Mouse (Mus musculus) layer of hippocampus, adult 8-10 months (tissue): ENCODE data around the gene Bsn. TPM values are rescaled to one million over a fixed set of nuclear protein-coding genes. Genes with fewer than 3 reads are reported as not detected.

Experiments used
- DNase-seq, 2 experiments: peaks; one replicate each; pipeline ENCODE4 v3.0.0; 2022; ENCODE audit warnings: low spot score in 2 of 2
- total RNA-seq, 4 experiments: library from RNA; stranded (reverse); gene quantifications; 2 replicates each; pipeline ENCODE4 v1.2.4; 2022

Bsn gene
- 100 to 1,000 TPM; 192 to 224 (median 203) TPM for total RNA-seq

DNA sequence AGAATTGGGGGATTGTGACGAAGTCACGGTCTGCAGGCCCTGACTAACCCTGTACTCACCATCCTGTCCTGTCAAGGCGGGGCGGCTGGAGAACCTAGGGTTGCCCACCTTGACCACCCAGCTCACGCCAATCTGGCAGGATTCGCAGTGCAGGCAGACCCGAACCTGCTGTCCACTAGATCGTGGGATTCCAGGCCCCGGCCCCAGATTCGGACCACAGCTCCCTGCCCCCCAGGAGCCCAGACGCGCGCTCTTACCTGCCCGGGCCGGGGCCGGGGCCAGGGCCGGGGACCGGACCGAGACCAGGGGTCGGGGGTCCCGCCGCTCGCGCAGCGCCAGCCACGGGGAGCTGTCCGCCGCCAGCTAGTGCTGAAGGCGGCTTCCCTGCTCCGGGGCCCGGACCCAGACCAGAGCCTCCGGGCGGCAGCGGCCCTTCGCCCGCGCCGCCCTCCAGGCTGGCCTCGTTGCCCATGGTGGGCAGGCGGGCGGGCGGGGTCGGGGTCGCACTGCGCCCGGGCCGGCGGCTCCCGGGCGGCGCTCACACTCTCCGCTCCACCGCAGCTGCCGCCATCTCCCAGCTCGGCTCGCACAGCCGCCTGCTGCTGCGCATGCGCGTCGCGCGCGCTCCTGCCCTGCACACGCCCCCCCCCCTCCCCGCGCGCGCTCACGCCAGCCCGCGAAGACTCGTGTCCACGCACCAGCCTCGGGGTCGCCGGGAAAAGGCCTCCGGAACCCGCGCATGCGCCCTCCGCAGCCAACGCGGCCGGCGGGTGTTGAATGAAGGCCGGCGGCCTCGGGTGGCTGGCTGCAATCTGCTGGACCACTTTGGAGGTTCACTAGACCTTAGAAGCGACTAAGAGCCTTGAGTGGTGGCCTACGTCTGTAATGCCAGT is at the start of gene Bsn:
TSS of gene Bsn (minus strand) at position 598 of the 893 bp plus-strand sequence.
- DNase-seq = peak; percentile 56 to 76

DNA sequence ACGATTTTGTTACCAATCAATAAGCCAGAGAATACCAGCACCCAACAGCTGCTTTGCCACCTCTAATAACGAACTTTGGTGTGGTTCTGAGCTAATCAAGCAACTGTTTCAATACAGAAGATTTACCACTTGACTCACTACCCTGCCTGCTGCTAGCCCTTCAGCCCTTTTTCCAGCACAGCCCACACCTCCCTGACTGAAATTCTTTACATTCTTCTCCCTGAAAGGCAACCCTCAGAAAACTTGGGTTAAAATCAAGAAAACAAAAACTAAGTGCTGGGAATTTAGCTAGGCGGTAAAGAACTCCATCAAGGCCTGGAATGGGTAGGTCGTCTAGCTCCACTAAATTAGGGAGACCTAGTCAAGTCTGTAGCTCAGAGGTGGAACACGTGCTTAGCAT is 49.8 kb upstream of the Bsn start:
- DNase-seq = no peak

DNA sequence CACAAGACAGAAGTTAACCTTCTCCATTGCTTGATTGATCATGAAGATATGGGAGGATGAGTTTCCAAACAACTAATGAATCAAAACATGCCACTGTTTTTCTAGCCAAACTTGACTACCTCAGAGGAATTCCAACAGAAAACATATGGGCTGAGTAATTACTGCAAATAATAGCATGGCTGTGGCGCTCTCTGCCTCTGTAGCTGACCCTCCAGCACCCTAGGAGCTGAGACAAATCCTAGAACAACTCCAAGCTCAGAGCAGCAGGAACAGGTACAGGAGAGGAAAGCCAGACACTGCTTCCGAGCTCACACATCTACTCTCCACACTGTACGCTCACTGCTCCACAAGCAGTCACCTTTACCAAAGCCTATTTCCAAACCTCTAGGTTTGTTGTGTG is 48.6 kb upstream of the Bsn start:
- DNase-seq = no peak

DNA sequence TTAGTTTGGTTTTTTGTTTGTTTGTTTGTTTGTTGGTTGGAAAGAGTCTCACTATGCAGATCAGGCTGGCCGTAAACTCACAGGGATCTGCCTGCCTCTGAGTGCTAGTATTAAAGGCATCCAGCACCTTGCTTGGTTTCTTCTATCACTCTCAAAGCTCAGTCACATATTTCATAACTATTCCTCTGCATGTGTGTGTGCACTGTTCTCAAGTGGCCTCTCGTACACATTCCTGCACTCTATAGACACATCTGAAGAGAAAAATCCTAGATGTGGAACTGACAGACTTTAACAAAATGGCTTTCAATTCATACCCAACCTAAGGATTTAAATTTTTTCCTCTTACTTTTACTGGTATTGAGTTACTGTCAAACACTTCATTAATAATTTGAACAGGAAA is 48.2 kb upstream of the Bsn start:
- DNase-seq = no peak

DNA sequence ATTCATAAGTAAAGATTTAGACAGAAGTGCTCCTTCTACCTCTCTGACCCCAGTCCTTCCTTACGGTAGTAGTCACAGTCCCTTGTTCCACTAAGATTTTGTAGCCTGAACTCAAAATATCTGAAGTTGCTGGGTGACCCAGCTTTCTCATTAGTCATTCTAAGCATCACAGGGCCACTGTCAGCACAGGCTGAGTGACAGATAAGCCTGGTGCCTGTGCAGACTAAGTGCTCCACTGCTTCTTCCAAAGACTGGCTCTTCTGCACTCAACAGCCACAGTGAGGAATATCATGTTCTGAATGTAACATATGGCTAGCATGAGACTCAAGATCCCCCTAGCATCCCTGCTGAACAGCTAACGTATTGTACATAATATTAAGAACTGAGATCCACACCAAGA is 44.5 kb upstream of the Bsn start:
- peak in 1 of 2 experiments; percentile 12 for DNase-seq

DNA sequence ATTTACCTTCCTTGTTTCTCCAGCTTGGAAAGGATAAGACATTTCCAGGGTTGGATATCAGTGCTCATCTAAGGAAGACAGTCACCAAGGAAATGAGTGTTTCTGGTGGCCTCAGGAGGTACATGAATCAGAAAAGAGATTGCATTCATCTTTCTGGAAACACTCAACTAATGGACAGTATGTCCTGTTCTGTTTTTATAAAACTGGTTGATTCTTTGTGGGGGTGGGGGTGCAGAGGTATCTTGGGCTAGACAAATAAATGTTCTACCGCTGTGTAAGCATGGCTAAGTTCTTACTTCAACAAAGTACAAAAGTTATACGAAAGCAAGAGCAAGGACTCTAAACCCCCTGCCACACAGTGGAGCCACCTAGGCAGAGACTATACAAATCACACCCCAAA is 42.7 kb upstream of the Bsn start:
- DNase-seq = no peak

DNA sequence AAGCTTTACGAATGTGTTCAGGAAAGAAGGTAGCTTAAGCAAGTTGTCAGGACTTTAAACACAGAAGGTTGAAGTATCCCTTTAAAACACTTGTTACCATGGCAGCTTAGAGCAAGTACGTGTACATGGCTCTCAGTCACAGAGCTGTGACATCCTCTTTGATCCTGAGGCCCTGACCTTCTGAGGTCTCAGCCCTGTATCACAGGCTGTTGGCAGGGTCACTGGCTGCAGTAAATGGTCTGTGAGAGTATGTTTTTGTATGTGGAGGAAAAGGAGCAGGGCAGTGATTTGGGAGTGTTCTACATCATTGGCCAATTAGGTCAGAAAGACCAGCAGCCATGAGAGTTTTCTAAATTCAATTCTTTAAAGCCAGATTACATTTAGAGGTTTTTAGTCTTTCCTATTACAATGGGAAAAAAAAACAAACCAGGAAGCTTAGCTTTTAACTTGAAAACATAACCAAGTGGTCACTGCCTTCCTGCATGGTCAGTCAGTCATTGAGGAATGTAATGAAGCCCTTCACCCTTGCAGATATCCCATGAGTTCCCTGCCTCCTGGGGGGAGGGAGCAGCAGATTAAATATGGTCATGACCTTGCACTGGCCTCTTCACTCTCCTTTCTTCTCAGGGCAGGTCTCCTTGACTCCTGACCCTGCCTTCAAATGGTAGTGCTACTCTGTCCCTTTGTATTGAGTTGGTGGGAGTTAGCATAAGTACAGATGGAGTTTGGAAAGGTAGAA is 37.9 kb upstream of the Bsn start:
- DNase-seq = no peak

DNA sequence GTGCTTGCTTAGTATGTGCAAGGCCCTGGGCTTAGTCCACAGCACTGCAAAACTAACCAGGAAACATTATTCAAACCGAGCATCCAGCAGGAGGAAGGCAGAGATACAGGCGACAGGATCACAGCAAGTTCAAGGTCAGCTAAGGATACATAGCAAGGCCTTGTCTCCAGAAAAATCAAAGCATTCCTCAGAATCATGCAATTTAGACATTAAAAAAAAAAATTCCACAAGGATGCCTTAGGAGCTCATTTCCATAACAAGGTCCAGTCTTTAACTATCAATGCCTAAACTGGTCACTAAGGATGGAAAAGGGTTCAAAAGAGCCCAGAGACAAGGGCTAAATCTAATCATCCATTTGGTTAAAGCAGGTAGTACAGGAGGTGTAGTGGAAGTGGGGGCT is 35.0 kb upstream of the Bsn start:
- DNase-seq = no peak

DNA sequence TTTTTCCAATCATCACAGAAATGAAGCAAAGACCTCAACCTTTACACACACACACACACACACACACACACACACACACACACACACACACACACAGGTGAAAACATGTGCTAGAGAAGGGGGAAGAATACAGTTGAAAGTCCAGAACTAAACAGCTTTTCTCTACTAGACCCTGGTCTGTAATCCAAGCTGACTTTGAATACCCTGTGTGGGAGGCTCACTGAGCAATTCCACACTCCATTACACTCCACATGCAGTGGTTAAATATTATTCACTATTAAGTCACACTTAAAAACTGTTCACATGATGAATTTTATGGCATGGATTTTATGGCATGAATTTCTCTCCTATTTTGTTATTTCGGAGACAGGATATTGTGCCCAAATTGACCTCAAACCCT is 33.4 kb upstream of the Bsn start:
- DNase-seq = no peak

DNA sequence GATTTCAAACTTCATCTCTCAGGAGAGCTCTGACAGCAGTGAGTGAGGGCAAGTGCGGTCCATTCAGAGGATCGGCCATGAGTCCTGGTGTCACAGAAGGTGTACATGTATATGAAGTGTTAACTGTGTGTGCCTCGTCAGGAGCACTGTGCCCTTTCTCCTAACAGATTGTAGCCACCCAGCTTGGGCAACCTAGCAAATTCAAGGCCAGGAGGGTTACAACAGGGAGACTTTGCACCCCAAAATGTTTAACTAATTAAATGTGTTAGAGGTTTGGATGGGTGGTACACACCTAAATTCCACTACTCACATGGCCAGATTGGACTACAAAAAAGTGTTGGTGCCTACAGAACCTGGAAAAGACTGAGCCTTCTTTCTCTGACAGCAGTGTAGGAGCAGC is 31.4 kb upstream of the Bsn start:
- DNase-seq = no peak

DNA sequence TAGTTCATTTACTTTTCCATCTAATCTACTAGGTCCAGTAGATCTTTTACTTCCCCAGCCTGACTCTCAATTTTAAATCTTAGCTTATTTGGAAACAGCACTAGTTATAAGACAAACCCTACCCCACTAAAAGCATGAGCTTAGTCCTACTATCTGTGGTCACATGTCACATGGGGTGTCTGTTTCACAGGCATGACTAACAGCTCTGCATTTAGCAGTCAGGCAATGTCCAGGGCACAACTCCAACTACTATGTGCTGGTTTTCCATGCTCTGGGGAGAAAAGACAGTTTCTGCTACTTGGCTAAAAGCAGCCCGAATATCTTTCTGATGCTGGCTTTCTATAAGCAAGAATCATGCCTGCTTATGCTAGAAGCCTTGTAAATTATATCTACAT is 30.2 kb upstream of the Bsn start:
- DNase-seq = no peak

DNA sequence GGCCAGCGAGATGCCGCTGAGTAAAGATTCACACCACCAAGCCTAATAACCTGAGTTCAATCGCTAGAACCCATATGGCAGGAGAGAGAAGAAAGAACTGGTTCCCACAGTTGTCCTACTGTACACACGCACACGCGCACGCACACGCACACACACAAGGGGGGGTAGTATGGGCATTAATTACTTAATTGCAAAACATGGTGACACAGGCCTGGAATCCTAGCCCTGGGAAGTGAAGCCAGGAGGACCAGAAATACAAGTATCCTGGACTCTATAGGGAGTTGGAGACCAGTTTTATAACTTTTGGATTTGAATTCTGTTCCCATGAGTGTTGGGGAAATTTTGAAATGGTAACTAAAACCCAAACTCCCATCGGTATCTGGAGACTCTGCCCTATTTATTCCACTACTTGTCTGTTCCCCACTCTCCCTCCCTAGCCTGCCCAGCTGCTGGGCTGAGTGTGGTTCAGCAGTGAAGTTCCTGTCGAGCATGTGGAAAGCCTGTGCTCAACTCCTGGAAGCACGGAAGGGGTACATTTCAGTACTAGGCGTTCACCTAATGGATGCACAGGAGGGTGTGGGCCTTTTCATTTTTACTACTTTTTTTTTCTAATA is 29.7 kb upstream of the Bsn start:
- DNase-seq = no peak

DNA sequence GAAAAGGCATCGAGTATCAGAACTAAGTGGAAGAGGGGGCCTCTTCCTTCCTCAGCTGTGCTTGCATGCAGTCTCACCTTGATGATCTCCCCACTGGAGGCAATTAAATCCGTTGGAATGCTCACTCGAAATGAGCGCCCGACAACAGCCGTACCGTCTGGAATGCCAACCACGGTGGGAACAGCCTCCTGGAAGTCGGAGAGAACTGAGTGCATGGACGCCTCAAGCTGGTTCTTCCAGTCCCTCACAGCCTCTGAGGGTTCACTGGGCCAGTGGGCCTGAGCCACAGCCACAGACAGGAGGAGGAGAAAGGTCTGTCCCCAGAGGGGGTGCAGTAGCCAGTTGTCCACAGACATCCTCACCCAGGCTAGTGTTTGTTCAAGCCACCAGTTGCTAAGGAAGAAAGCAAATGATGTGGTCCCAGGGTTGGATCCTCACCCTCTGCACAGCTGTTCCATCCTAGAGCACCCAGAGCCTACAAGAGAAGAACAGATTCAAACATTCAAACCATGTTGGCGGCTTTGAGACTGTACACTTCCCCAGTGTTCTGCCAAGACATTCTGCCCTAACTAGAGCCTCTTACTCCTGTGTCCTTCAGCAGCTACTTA is 27.9 kb upstream of the Bsn start:
- DNase-seq = no peak

DNA sequence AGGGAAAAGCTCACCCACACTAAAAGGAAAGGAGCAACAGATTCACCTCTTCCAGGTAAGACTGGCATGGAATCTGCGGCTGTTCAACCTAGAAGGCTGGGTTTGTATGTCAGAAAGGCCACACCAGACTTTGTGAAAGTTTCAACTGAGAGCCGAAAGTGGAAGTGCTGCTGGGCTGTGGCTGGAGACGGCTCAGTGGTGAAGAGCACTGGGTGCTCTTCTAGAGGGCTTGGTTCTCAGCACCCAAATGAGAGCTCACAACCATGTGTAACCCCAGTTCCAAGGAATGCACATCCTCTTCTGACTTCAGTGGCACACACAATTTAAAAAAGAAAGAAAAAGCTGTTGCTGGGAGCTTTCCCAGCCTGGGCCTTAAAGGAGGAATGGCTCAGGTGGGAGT is 27.2 kb upstream of the Bsn start:
- no peak for DNase-seq

DNA sequence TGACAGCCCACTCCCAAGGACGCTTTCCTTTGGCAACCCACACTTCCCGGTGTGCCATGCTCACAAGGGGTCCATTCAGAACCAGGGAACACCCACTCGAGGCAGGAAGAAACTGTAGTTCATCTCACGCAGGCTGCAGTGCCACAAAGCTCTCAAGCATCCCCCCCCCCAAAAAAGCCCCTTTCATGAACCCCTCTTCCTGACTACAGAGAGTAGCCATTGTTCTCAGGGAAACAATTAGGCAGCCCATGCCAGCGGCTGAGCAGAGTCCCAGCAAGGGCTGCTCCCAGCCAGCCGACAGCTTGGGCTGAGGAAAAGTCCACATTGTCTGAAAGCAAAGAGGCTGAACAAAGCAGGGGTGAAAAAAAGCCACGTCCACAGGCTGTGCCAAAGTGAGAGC is 22.9 kb upstream of the Bsn start:
- DNase-seq = no peak

DNA sequence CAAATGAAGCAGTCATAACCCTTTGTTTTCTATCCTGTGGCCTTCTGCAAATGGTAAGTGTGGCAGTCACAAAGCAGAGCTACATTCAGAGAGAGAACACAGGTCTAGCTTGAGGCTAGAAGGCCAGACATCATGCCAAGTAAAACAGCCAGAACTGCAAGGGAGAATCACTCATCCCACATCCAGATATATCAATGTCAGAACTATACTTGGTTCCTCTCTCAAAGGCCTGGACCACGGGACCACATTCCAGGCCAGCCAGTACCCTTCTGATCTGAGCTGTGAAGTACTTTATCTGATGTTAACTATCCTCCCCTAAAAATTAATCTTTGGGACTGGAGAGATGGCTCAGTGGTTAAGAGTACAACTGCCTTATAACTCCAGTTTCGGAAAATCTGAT is 22.2 kb upstream of the Bsn start:
- no peak for DNase-seq

DNA sequence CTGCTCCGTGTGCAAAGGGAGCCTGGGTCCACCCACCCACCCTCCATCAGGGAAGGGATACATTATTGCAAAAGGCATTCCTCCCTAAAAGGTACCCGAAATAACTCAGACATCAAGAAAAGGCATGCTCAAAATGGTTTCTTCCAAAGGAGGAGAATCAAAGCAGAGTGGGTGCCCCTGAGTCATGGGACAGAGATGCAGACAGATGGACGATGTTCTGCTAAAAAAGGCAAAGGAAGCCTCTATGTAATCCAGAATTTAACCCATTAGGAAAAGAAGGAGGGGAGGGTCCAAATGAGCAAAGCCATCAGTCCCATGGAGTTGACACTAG is 15.4 kb upstream of the Bsn start:
- DNase-seq = no peak

DNA sequence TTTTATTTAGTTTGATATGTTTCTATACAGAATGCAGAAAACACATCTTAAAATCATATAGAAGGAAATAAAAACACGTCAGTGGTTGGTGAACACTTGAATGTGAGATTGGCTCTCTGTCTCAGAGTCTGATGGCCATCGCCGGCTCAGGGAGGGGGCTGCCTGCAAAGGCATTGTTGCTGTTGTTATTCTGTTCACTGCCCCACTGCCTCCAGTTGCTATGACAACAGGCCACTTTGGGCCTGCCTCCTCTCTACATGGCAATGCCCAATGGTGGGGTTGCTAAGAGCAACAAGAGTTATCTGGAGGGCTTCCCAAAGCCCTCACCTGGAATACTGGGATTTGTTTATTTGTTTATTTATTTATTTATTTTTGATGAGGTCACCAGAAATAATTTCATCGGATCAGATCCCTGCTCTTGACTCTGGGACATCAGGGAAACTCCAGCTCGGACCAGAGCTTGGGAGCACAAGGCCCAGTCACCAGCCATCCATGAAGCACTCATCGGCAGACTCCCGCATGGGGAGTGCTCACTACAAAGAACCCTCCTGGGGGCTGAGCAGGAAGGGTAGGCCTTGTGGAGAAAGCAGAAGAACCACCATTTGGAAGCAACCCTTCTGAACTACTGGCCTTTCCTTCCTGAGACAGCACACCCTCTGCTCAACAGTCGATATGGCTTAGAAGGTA is 14.8 kb upstream of the Bsn start:
- DNase-seq = no peak

DNA sequence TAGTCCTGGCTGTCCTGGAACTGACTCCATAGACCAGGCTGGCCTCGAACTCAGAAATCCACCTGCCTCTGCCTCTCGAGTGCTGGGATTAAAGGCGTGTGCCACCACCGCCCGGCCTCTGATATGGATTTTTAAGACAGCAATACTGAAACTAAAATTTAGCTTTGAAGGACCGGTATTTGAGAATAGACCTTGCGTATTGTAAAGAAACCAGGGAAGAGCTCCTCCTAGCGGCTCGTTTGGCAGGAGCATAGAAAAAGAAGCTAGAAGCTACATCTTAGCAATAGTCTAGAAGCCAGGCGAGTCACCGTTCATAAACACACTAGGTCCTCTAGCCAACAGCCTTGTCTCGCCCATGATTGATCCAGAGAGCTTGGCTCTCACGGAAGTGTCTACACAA is 12.8 kb upstream of the Bsn start:
- peak; percentile 56 to 74 for DNase-seq

DNA sequence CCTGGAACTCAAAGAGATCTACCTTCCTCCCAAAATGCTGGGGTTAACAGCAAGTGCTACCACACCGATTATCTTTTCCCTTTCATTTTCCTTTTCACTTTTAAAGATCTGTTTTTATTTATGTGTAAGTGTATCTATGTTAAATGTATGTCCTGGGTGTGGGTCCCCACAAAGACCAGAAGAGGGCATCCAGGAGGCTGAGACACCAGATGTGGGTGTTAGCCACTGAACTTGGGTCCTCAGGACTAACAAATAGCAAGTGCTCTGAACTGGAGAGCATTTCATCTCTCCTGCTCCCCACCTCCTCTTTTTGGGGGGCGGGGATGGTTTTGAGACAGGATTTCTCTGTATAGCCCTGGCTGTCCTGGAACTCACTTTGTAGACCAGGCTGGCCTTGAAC is 12.0 kb upstream of the Bsn start:
- no peak for DNase-seq

DNA sequence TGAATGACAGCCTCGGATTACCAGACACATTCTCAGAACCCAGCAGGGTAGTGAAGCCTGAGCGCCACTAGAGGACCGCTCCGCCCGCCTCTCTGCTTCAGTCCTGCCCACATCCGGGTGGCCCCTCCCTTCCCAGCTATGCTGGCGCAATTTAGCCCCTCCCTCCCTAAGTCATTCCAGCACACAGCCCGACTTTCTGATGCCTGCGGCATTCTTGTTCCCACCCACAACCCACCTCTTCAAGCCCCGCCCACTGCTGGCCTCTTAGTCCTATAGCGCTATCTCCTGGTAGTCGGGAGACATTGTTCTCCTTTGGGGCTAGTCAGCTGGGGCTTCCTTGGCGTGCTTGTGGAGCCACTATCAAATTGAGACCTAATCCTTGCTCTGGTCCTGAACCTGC is 11.0 kb upstream of the Bsn start:
- DNase-seq = peak; percentile 91 to 93

DNA sequence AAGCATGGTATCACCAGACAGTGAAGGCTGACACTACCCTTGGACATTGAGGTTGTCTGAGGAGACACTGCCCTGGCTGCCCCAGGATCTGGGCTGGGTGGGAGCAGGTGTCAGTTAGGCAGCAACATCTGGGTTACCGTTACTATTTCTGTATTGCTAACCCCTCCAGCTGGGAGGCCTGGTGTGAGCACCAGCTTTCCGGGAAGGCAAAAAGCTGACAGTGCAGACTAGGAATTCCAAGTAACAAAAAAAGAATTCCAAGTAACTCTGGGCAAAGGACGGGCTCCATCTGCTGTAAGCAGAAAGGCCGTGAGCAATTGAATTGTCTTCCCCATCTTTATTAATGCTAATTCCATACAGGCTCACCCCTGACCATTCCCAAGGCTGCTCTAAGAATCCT is 8.4 kb upstream of the Bsn start:
- DNase-seq = no peak
